Mouse (Mus musculus): ENCODE data around the gene Dyrk4.

Gene Dyrk4

DNA sequence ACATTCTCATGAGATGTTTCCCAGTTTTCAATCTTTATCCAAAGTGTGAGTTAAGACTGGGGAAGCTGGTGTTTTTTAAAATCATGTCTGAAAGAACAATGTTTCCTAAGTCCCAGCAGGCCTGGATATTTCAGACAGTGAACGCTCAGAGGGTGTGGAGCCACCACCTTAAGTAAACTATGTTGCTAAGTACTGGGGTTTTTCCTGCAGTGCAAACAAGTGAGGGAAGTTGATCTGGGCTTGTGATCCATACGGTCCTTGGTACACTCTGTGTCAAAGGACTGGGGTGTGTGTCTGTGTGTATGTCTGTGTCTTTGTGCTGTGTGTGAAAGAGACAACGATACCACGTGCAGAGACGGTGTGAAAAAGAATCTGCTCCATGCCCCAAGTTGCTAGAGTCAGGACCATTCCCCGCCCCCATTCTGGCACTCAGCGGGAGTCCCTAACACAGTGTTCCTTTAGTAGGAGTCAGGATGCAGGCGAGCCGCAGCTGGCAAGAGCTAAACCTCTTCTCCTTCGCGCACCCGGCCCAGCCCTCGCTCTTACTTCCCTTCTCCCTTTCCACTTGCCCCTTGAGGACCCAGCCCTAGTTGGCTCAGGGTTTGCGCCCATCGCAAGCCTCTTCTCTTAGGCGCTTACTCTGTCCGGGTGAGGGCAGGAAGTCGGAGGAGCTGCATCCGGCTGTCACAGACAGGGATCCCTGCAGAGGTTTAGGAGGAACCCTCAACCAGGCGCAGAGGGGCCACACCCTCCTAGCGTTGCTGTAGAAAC lies at the start of gene Dyrk4:
Dyrk4 (minus strand) TSS at position 729 of the 771 bp plus-strand sequence.
- DNase-seq, result peak; percentile 49

DNA sequence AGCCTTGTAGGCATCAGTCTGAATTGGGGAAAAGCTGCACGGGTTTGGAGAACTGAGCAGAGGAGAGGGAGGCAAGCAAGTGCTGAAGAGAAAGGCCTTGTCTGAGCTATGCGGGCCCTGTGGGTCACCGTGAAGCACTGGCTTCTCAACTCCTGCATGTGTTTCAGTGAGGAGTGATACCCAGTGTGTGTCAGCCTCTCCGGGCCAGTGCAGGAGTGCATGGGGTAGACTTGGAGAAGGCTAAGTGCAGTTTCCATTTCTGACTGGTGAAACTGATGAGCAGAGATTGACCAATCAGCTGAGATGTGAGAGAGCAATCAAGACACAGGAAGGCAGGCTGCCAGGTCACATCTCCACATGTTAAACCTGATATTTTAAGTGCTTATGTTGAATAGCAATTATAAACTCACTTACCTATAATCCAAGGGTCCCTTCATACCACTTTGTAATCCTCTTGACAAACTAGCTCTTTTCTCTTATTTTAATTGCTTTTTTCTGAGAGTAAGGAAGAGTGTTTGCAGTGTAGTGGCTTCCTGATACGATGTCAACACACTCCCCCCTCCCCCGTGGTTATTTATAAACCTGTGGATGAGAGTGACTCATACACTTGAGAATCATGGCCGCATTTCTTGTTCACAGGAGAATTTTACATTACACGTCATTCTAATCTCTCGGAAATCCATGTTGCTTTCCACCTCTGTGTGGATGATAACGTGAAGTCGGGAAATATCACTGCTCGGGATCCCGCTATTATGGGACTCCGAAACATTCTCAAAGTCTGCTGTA lies 44.8 kb upstream of the Dyrk4 start:
- DNase-seq, result no peak

DNA sequence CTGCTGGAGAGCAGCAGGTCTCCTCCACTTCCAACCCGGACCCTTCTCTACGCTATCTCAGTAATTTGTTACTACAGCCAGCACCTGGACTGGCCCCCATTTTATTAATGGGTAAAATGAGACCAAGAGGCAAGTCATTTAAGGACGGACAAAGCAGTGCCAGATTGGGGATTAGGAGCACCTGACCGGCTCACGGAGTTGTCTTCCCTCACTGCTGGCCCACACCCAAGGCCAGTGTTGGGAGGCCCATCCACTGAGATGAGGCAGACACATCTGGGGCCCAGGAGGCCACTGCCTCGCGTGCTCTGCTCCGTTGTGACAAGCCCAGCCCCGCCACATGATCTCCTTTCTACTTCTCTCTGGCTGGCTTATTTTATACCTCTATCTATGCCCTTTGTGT lies 41.8 kb upstream of the Dyrk4 start:
- DNase-seq, result no peak

- no peak for DNase-seq
These were observed 41.1 kb upstream of the Dyrk4 start for GRCm38 (mm10) chr6:126962709-126963108.

- no peak for DNase-seq
These were observed 39.9 kb upstream of the Dyrk4 start for GRCm38 (mm10) chr6:126961371-126962018.

DNA sequence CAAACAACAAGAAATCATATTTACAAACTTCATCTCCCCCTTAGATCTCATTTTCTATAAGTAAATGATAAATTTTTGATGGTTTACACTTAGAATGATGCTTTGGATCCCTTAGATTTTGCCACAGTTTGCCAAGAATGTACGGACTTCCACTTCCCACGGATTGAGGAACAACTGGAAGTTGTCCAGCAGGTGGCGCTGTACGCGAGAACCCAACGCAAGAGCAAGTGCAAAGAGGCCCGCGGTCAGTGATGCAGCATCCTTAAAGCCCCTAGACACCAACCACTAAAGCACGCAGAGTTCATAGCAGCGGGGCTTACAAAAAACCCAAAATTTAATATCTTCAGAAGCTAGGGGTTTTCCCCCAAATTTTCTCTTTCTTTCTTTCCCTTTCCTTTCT lies 34.1 kb upstream of the Dyrk4 start:
- DNase-seq, result peak; percentile 84

DNA sequence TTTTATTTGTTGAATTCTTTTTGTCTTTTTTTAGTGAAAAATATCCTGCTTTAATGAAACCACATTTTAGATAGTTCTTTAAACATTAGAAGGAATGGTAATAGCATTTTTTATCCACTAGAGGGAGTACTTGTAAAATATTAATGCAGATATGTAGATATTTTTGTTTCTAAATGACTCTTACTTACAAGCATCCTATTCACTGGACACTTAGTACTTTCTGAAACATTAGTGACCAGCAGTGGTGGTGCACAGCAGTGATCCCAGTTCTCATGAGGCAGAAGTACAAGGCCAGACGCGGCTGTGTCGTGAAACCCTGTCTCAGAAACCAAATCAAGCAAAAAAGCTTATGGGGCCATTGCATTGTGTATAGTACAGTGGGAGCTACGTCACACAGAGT lies 26.7 kb upstream of the Dyrk4 start:
- DNase-seq, result no peak

DNA sequence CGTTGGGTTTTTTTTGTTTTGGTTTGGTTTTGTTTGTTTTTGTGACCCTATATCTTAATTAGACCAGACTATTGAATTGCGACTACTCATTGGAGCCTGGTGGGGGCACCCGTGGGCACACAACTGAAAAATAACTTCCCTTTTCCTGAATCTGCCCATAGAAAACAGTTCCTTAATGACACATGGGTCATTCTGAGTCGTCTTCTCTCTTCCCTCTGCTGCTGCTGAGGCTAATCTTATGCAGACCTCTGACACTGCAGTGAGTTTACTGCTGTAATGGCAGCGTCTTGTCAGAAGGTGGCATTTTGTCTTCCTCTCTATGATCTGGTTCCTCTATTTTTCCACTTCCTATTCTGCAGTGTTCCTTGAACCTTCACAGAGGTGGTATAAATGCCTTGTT lies 18.8 kb upstream of the Dyrk4 start:
- peak; percentile 6 for DNase-seq

GRCm38 (mm10) chr6:126939487-126940171 lies 18.0 kb upstream of the Dyrk4 start, which contains the start of the genes Rad51ap1 and D6Wsu163e:
Rad51ap1 (minus strand) TSS chr6:126939587.
D6Wsu163e (plus strand) TSS chr6:126939962.
- DNase-seq, result peak; percentile 95

DNA sequence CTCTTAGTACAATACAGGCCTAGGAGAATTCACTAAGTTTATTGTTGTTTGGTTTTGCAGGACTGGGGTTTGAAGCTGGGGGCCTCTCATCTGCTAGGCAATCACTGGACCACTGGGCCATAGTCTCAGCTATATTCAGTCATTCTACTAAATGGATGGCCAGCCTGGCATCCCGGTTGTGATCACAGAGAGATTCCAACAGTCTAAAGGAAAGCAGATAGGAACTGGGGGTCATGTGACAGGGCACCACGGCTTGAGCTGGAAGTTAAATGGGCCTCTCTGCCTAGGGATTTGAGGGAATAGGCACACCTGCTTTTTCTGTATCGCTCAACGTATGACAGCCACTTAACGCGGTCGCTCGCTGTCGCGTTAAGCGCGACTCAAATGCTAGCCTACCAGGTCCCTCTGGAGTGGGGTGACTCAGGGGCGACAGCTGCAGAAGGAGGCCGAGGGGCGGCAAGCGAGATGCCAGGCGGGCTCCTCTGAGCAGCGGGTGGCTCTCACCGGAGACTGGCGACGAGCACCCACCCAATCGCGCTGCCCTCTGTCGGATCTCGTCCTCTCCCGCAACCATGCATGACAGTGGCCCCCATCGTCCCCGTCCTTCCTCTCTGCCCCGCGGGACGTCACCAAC lies 17.3 kb upstream of the Dyrk4 start:
- DNase-seq, result no peak

DNA sequence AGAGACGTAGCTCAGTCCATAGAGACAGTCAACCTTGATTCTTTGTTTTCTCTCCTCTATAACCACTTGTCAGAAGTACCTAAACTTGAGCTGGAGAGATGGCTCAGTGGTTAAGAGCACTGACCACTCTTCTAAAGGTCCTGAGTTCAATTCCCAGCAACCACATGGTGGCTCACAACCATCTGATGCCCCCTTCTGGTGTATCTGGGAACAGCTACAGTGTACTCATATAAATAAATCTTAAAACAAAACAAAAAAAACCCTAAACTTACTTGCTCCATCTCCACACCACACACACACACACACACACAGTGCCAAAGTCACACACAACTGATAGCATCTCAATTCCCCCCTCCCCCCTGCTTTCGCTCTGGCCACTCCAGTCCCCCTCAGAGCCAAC lies 16.4 kb upstream of the Dyrk4 start:
- DNase-seq, result no peak

DNA sequence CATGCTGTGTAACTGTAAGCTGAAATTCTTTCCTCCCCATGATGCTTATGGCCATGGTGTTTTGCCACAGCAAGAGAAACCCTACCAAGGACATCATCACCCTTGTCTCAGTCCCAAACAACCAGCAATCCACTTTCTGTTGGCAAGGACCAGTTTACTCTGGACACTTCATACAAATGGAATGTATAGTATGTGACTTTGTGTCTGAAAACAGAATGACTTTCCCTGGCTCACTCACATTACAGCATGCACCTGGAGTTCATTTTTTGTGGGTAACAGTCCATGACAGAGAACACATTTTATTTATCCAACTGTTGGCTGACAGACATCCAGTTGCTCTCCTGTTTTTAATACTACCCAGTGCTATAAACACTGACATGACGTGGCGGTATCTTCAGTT lies 11.3 kb upstream of the Dyrk4 start:
- DNase-seq, result no peak

- DNase-seq, result no peak
These were observed 6.7 kb downstream of the Dyrk4 start for GRCm38 (mm10) chr6:126914928-126915327.

DNA sequence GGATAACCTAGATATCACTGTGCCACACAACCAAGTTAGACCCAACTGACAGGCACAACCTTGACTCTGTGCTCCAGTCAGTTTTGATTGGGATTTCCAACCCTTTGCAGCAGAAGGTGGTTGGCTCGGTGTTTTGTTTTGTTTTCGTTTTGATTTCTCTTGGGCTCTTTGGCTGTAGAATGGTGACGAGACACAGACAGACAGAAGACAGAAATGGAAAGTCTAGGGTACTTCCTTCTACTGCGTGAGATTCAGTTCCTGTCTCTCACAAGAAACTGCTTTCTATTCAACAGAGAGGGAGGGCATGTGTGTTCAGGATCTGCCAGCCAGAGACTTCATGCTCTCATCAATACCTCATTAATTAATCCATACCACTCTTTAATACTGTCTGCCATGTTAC lies 10.9 kb downstream of the Dyrk4 start:
- no peak for DNase-seq

- no peak for DNase-seq
These were observed 13.8 kb downstream of the Dyrk4 start for GRCm38 (mm10) chr6:126907876-126908275.

DNA sequence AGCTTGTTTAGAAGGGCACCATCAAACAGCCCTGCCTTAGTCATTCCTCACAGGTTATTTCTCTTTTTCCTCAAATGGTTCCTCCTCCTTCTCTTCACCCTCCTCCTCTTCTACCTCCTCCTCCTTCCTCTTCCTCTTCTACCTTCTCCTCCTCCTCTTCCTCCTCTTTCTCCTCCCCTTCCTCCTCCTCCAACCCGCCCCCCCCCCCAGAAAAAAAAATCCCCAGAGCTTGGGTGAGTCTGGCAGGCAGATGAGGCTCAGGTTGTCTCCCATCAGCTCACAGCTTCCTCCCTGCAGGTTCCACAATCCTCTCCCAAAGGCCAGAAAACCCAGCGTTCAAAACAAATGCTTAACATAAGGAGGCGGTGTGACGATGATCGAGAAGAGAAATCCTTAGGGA lies 14.3 kb downstream of the Dyrk4 start:
- no peak for DNase-seq

- no peak for DNase-seq
These were observed 44.5 kb downstream of the Dyrk4 start for GRCm38 (mm10) chr6:126877118-126877517.

- DNase-seq, result no peak
These were observed 68.8 kb downstream of the Dyrk4 start, which contains the start of gene Akap3 for GRCm38 (mm10) chr6:126852881-126853280. Akap3 (plus strand) TSS chr6:126853098.

DNA sequence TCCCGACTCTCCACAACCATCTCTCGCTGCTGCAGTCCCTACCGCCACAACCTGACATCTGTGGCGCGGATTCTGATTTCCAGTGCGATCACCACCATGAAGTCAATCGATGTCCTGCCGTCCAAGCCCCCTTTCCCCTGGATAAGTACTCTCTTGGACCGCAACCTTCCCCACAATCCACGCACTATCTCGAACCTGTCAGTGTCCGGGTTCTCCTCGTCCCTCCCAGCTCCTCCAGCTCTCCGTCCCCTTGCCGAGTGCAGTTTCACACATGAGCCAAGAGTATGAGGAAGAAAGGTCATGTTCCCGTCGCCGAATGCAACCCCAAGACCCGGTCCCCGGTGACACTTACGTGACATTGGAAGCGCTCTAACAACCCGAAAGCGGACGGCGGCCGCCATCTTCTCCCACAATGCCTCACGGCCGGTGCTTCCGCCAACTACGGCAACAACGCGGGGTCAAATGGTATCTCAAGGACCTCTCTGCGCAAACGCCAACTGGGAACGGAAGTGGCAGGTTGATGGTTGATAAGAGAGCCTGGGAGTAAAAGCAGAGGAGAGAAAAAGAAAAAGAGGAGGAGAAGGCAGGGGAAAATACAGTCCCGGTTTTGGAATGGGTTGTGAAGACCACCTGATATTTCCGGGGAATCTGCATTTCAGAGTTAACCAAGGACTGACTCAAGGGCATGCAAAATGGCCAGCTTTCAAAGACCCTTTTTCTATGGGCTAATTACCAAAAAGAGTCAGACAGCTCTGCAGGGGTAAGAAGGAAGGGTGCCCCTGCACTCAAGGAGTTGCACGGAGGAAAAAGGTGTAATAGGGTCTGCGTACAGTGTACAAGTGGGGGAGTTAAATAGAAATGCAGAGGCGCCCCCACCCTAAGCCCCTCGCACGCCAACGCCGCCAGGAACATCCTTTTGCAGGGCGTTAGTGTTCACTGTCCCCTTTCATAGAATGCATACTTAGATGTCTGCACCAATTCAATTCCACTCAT lies 72.6 kb downstream of the Dyrk4 start, which contains the start of gene Ndufa9:
Ndufa9 (minus strand) TSS at position 425 of the 993 bp plus-strand sequence.
- peak; percentile 97 for DNase-seq

DNA sequence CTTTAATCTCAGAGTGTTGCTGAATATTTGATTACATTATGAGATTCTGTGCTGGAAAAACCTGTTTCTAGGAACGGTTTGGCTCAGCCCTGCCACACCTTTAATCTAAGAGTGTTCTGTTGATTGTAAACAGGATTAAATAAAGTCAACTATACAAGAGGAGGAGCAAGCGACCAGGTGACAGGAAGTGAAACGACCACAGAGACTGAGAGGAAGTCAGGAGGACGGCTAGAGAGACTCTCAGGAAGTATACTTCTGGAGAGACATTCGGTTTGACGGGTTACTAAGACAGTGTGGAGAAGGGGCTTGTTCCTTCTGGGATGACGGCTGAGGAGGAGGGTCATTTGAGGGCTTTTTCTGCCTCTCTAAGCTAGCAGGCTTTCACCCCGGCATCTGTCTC lies 85.0 kb downstream of the Dyrk4 start:
- no peak for DNase-seq
